Mouse (Mus musculus): ENCODE results near the gene Add3. TPM values are rescaled to one million over a fixed set of nuclear protein-coding genes. Genes with fewer than 3 reads are reported as not detected.

The Add3 gene
- total and polyA plus RNA-seq, 3 experiments, result 16.3 to 18.4 (median 16.4) TPM

- Histone ChIP-seq H3K4me3 (replicated peaks in 1 of 3; ENCODE audit: low read depth in 2 of 3, low read length in 2 of 3, poor library complexity in 1 of 3) (peak overlapping the region in 2 of 3 experiments; percentile 29 to 63), H3K27ac (ENCODE audit: insufficient read depth, low read depth) (peak overlapping the region; percentile 16; the same call in 1 of the 2 replicates), H3K27me3 (replicated peaks) (no peaks in the 10 kb centered on the region), H3K36me3 (replicated peaks in 1 of 2; ENCODE audit: control insufficient read depth in 1 of 2, insufficient read depth in 1 of 2, low read length in 1 of 2) (no peaks in the 10 kb centered on the region), H3K9ac (ENCODE audit: insufficient read depth, low read depth) (no peak overlapping the region), H3K79me2 (replicated peaks; ENCODE audit: control insufficient read depth, extremely low read depth, insufficient read depth, poor library complexity, severe bottlenecking) (no peaks in the 10 kb centered on the region), H3K9me3 (replicated peaks; ENCODE audit: low read length) (no peaks in the 10 kb centered on the region), H3K4me1 (ENCODE audit: control insufficient read depth in 1 of 2, insufficient read depth in 2 of 2) (peaks cover 16 to 27% of the 10 kb centered on the region in 2 experiments), H3K4me2 (ENCODE audit: insufficient read depth, low read depth, poor library complexity, severe bottlenecking) (peak overlapping the region; percentile 84)
- peak; percentile 65 for DNase-seq (ENCODE audit: extremely low read depth)
- in situ Hi-C loops (cut with MboI; ENCODE audit: low pct_ligation_motif_present, low pct_unique_long_range_greater_than_20kb, low sequenced_read_pairs), result loop anchor here (5.0 to 25.0 kb wide), 2 partner anchors 44 to 314 kb away; partner anchors contain the start of gene Nutf2-ps1
- peak; percentile 58; the same call in 1 of the 2 replicates for TF ChIP-seq ELF1 (IDR thresholded peaks at IDR 0.05; ENCODE audit: low read depth, low read length)
- no peak for TF ChIP-seq NRF1 (IDR thresholded peaks at IDR 0.05; ENCODE audit: low read depth, low read length)
- TF ChIP-seq BHLHE40 (IDR thresholded peaks at IDR 0.05; ENCODE audit: low read depth, low read length), result peak; percentile 90
- no peak for TF ChIP-seq EP300 (IDR thresholded peaks at IDR 0.05; ENCODE audit: low read length)
- no peak for TF ChIP-seq JUN (IDR thresholded peaks at IDR 0.05; ENCODE audit: insufficient read depth, low read depth, low read length)
- TF ChIP-seq MEF2A (IDR thresholded peaks at IDR 0.05; ENCODE audit: borderline replicate concordance, low read depth, low read length), result no peak
- TF ChIP-seq TBP (conservative IDR thresholded peaks at IDR 0.05; ENCODE audit: low read depth, low read length), result 0 out of 2 replicates have a peak, but pooled peaks have one; percentile 2
- TF ChIP-seq ETS1 (conservative IDR thresholded peaks at IDR 0.05; ENCODE audit: low read depth, low read length), result peak; percentile 81
- no peak for TF ChIP-seq CTCF (conservative IDR thresholded peaks at IDR 0.05 in 1 of 2, IDR thresholded peaks at IDR 0.05 in 1 of 2; ENCODE audit: low read depth in 2 of 2, low read length in 2 of 2)
- 0 out of 2 replicates have a peak, but pooled peaks have one; percentile 25 for TF ChIP-seq MAFK (IDR thresholded peaks at IDR 0.05; ENCODE audit: insufficient replicate concordance, low read length)
- peak; percentile 71 for TF ChIP-seq MAX (IDR thresholded peaks at IDR 0.05; ENCODE audit: low read length)
- TF ChIP-seq POLR2A (IDR thresholded peaks at IDR 0.05; ENCODE audit: low read depth, low read length), result peak; percentile 35
- TF ChIP-seq MYC (IDR thresholded peaks at IDR 0.05; ENCODE audit: low read depth, low read length), result peak; percentile 60; the same call in 1 of the 2 replicates
- TF ChIP-seq UBTF (IDR thresholded peaks at IDR 0.05; ENCODE audit: low read depth, low read length), result no peak
- dilution Hi-C loops (cut with MboI; ENCODE audit: extremely low pct_ligation_motif_present, extremely low pct_unique_long_range_greater_than_20kb, low sequenced_read_pairs), result no loop called here
Measured at GRCm38 (mm10) chr19:53273055-53273722, 132.9 kb downstream of the Add3 start.

- dilution Hi-C loops (cut with MboI; ENCODE audit: extremely low pct_ligation_motif_present, extremely low pct_unique_long_range_greater_than_20kb, low sequenced_read_pairs), result no loop called here
- in situ Hi-C loops (cut with MboI; ENCODE audit: low pct_ligation_motif_present, low pct_unique_long_range_greater_than_20kb, low sequenced_read_pairs), result loop anchor here (5.0 to 25.0 kb wide), 2 partner anchors 43 to 313 kb away; partner anchors contain the start of gene Nutf2-ps1
- Histone ChIP-seq H3K36me3 (replicated peaks in 1 of 2; ENCODE audit: control insufficient read depth in 1 of 2, insufficient read depth in 1 of 2, low read length in 1 of 2) (no peaks in the 10 kb centered on the region), H3K4me2 (ENCODE audit: insufficient read depth, low read depth, poor library complexity, severe bottlenecking) (peak overlapping the region; percentile 84), H3K27me3 (replicated peaks) (no peaks in the 10 kb centered on the region), H3K4me1 (ENCODE audit: control insufficient read depth in 1 of 2, insufficient read depth in 2 of 2) (peaks cover 16 to 27% of the 10 kb centered on the region in 2 experiments), H3K27ac (ENCODE audit: insufficient read depth, low read depth) (peak overlapping the region; percentile 69), H3K79me2 (replicated peaks; ENCODE audit: control insufficient read depth, extremely low read depth, insufficient read depth, poor library complexity, severe bottlenecking) (no peaks in the 10 kb centered on the region), H3K9me3 (replicated peaks; ENCODE audit: low read length) (no peaks in the 10 kb centered on the region), H3K9ac (ENCODE audit: insufficient read depth, low read depth) (peak overlapping the region; percentile 26), H3K4me3 (replicated peaks in 1 of 3; ENCODE audit: low read depth in 2 of 3, low read length in 2 of 3, poor library complexity in 1 of 3) (peak overlapping the region; percentile 39 to 63 (median 44))
- DNase-seq (ENCODE audit: extremely low read depth), result peak; percentile 48
- TF ChIP-seq MAX (IDR thresholded peaks at IDR 0.05; ENCODE audit: low read length), result peak; percentile 95
- TF ChIP-seq ZKSCAN1 (IDR thresholded peaks at IDR 0.05; ENCODE audit: borderline replicate concordance, low read depth, low read length), result no peak
- no peak for TF ChIP-seq USF2 (conservative IDR thresholded peaks at IDR 0.05; ENCODE audit: low read depth, low read length)
- TF ChIP-seq CHD1 (IDR thresholded peaks at IDR 0.05; ENCODE audit: low read depth, low read length), result peak; percentile 66; the same call in 1 of the 2 replicates
- TF ChIP-seq JUN (IDR thresholded peaks at IDR 0.05; ENCODE audit: insufficient read depth, low read depth, low read length), result no peak
- TF ChIP-seq USF1 (IDR thresholded peaks at IDR 0.05; ENCODE audit: low read depth, low read length), result peak; percentile 57
- TF ChIP-seq POLR2A (IDR thresholded peaks at IDR 0.05; ENCODE audit: low read depth, low read length), result no peak; the same call in none of the 2 replicates
- peak; percentile 24; the same call in 1 of the 2 replicates for TF ChIP-seq TCF12 (IDR thresholded peaks at IDR 0.05; ENCODE audit: low read depth, low read length)
- no peak for TF ChIP-seq ELF1 (IDR thresholded peaks at IDR 0.05; ENCODE audit: low read depth, low read length)
- TF ChIP-seq RCOR1 (conservative IDR thresholded peaks at IDR 0.05; ENCODE audit: low read depth, low read length), result no peak
- peak; percentile 52 for TF ChIP-seq ZNF384 (IDR thresholded peaks at IDR 0.05; ENCODE audit: low read depth, low read length)
- no peak for TF ChIP-seq NRF1 (IDR thresholded peaks at IDR 0.05; ENCODE audit: low read depth, low read length)
- TF ChIP-seq MAFK (IDR thresholded peaks at IDR 0.05; ENCODE audit: insufficient replicate concordance, low read length), result no peak; the same call in 1 of the 2 replicates
- TF ChIP-seq TBP (conservative IDR thresholded peaks at IDR 0.05; ENCODE audit: low read depth, low read length), result peak; percentile 21
- TF ChIP-seq ETS1 (conservative IDR thresholded peaks at IDR 0.05; ENCODE audit: low read depth, low read length), result peak; percentile 23; the same call in 1 of the 2 replicates
- TF ChIP-seq MEF2A (IDR thresholded peaks at IDR 0.05; ENCODE audit: borderline replicate concordance, low read depth, low read length), result peak; percentile 60; the same call in 1 of the 2 replicates
- no peak for TF ChIP-seq PAX5 (IDR thresholded peaks at IDR 0.05; ENCODE audit: low read length)
- TF ChIP-seq MYC (IDR thresholded peaks at IDR 0.05; ENCODE audit: low read depth, low read length), result peak; percentile 90
- TF ChIP-seq EP300 (IDR thresholded peaks at IDR 0.05; ENCODE audit: low read length), result peak; percentile 63
- no peak for TF ChIP-seq JUND (conservative IDR thresholded peaks at IDR 0.05; ENCODE audit: low read depth, low read length)
- no peak for TF ChIP-seq E2F4 (IDR thresholded peaks at IDR 0.05; ENCODE audit: insufficient replicate concordance, low read depth, low read length)
- TF ChIP-seq IRF4 (IDR thresholded peaks at IDR 0.05; ENCODE audit: low read depth, low read length), result peak; percentile 92
- no peak for TF ChIP-seq KAT2A (IDR thresholded peaks at IDR 0.05; ENCODE audit: insufficient replicate concordance, low read length)
Measured at GRCm38 (mm10) chr19:53273781-53274428, 133.7 kb downstream of the Add3 start.
